Mouse (Mus musculus) myocyte (in vitro differentiated cells): ENCODE data around the gene Tnnt3. TPM values are rescaled to one million over a fixed set of nuclear protein-coding genes. Genes with fewer than 3 reads are reported as not detected.

Experiments
- H3K27me3 ChIP-seq: one replicate; pipeline ENCODE4 v1.6.1; 2011; ENCODE audit not compliant: control insufficient read depth, insufficient read depth, insufficient read length
- H3K36me3 ChIP-seq: one replicate; pipeline ENCODE4 v1.6.1; 2011; ENCODE audit not compliant: control insufficient read depth, insufficient read depth
- H3K4me2 ChIP-seq: one replicate; pipeline ENCODE4 v1.6.1; 2011; ENCODE audit warnings: low read depth, control low read depth
- H3K4me3 ChIP-seq: one replicate; pipeline ENCODE4 v1.5.1; 2011; ENCODE audit warnings: mild to moderate bottlenecking, control low read depth, moderate library complexity
- H3K79me2 ChIP-seq: one replicate; pipeline ENCODE4 v1.6.1; 2011; ENCODE audit not compliant: control insufficient read depth, insufficient read depth
- H3ac ChIP-seq: one replicate; pipeline ENCODE4 v1.6.1; 2011; ENCODE audit not compliant: control insufficient read depth, insufficient read length
- CEBPB ChIP-seq: IDR thresholded peaks from 2 replicates; pipeline ENCODE4 v1.6.1; 2011; ENCODE audit warnings: mild to moderate bottlenecking, moderate library complexity; ENCODE audit not compliant: poor library complexity, insufficient read depth, severe bottlenecking
- E2F4 ChIP-seq: IDR thresholded peaks from one replicate; pipeline ENCODE4 v1.6.1; 2011; ENCODE audit warnings: mild to moderate bottlenecking, control low read depth, moderate library complexity; ENCODE audit not compliant: insufficient read depth
- MAX ChIP-seq: IDR thresholded peaks from one replicate; pipeline ENCODE4 v1.6.1; 2011; ENCODE audit warnings: low read depth, mild to moderate bottlenecking, control low read depth
- MYOD1 ChIP-seq, 3 experiments: IDR thresholded peaks; one replicate each; pipeline ENCODE4 v1.6.1; 2011; ENCODE audit warnings: control low read depth in 2 of 3, low read depth in 2 of 3, mild to moderate bottlenecking in 2 of 3, moderate library complexity in 1 of 3; ENCODE audit not compliant: insufficient read length in 2 of 3, control insufficient read depth in 1 of 3
- MYOG ChIP-seq, 3 experiments: IDR thresholded peaks; one replicate each; pipeline ENCODE4 v1.6.1; 2011; ENCODE audit warnings: control low read depth in 2 of 3, low read depth in 2 of 3, mild to moderate bottlenecking in 2 of 3; ENCODE audit not compliant: insufficient read length in 2 of 3, control insufficient read depth in 1 of 3, insufficient read depth in 1 of 3
- POLR2A ChIP-seq: IDR thresholded peaks from one replicate; pipeline ENCODE4 v1.6.1; 2011; ENCODE audit warnings: low read depth, mild to moderate bottlenecking, control low read depth, moderate library complexity; ENCODE audit not compliant: insufficient read length
- POLR2AphosphoS2 ChIP-seq: IDR thresholded peaks from one replicate; pipeline ENCODE4 v1.6.1; 2011; ENCODE audit warnings: low read depth, control low read depth; ENCODE audit not compliant: insufficient read length
- REST ChIP-seq: IDR thresholded peaks from one replicate; pipeline ENCODE4 v1.6.1; 2011; ENCODE audit warnings: mild to moderate bottlenecking, control low read depth, moderate library complexity; ENCODE audit not compliant: insufficient read depth, insufficient read length
- SRF ChIP-seq: IDR thresholded peaks from one replicate; pipeline ENCODE4 v1.6.1; 2011; ENCODE audit warnings: low read depth; ENCODE audit not compliant: control insufficient read depth, insufficient read length
- TCF12 ChIP-seq: IDR thresholded peaks from one replicate; pipeline ENCODE4 v1.6.1; 2011; ENCODE audit warnings: mild to moderate bottlenecking, control low read depth; ENCODE audit not compliant: poor library complexity, insufficient read depth, severe bottlenecking
- TCF3 ChIP-seq: IDR thresholded peaks from one replicate; pipeline ENCODE4 v1.6.1; 2011; ENCODE audit warnings: low read depth, control low read depth; ENCODE audit not compliant: insufficient read length
- USF1 ChIP-seq: IDR thresholded peaks from one replicate; pipeline ENCODE4 v1.6.1; 2011; ENCODE audit warnings: low read depth, mild to moderate bottlenecking, control low read depth, moderate library complexity
- polyA plus RNA-seq: library from polyadenylated mRNA; unstranded; fragments of >200 nt; fragmentation: generic; extraction: Trizol; gene quantifications from one replicate; pipeline ENCODE4 v1.2.1, GENCODE M21; 2012; ENCODE audit warnings: missing spikeins

Gene Tnnt3
- polyA plus RNA-seq, 1 experiment, result 2,107 TPM

DNA sequence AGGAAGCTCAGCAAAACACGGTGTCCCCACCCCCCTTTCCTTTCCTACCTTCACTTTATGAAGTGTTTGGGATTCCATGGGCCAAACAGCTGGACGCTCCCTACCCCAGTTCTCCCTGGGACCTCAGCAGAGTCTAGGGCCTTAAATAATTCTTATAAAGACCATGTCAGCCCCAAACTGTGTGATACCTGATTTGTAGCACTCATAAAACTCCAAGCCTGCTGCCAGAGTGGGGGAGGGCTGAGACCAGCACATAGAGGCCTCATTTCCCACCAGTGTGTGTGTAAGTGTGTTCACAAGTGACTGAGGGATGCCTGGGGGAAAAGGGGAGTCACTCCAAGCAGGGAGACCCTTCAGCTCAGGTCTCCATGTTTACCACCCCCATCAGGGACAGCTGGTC lies 49.2 kb downstream of the Tnnt3 start:
- no peak for TF ChIP-seq MYOD1 (IDR thresholded peaks at IDR 0.05; ENCODE audit: control insufficient read depth in 1 of 3, insufficient read length in 2 of 3, low read depth in 2 of 3)
- no peak for TF ChIP-seq MAX
- no peak for TF ChIP-seq E2F4
- no peak for TF ChIP-seq USF1
- TF ChIP-seq POLR2AphosphoS2, result no peak
- TF ChIP-seq TCF12, result no peak
- TF ChIP-seq MYOG (IDR thresholded peaks at IDR 0.05; ENCODE audit: control insufficient read depth in 1 of 3, insufficient read depth in 1 of 3, insufficient read length in 2 of 3, low read depth in 2 of 3), result no peak
- TF ChIP-seq POLR2A, result no peak
- TF ChIP-seq TCF3, result no peak
- H3K27me3 ChIP-seq, result no peaks in the 10 kb centered on the region
- H3K4me2 ChIP-seq, result no peak overlapping the region
- H3K4me3 ChIP-seq, result no peak overlapping the region
- no peak overlapping the region for H3ac ChIP-seq
- no peaks in the 10 kb centered on the region for H3K36me3 ChIP-seq
- H3K79me2 ChIP-seq, result no peaks in the 10 kb centered on the region

DNA sequence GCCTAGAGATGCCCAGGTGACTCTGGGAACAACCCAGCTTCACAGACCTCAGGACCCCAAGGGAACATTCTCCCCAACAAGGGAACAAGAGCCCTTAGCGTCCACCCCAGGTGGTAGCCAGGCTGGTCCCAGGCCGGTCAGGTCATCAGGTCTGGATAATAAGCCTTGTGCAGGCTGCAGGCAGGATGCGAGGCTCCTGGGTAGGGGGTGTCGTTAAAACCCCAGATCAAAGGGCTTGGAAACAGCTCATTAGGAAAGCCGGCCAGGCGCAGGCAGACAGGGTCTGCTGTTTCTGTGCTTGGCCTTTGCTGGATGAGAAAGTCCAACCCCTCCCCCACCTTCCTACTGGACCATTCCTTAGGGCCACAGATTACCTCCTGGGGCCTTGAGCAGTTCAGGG lies 50.1 kb downstream of the Tnnt3 start:
- Histone ChIP-seq H3ac (no peak overlapping the region), H3K4me2 (no peak overlapping the region), H3K4me3 (no peak overlapping the region), H3K79me2 (no peaks in the 10 kb centered on the region), H3K36me3 (no peaks in the 10 kb centered on the region), H3K27me3 (no peaks in the 10 kb centered on the region)
- TF ChIP-seq POLR2A, result no peak
- TF ChIP-seq E2F4, result no peak
- TF ChIP-seq POLR2AphosphoS2, result peak; percentile 32

DNA sequence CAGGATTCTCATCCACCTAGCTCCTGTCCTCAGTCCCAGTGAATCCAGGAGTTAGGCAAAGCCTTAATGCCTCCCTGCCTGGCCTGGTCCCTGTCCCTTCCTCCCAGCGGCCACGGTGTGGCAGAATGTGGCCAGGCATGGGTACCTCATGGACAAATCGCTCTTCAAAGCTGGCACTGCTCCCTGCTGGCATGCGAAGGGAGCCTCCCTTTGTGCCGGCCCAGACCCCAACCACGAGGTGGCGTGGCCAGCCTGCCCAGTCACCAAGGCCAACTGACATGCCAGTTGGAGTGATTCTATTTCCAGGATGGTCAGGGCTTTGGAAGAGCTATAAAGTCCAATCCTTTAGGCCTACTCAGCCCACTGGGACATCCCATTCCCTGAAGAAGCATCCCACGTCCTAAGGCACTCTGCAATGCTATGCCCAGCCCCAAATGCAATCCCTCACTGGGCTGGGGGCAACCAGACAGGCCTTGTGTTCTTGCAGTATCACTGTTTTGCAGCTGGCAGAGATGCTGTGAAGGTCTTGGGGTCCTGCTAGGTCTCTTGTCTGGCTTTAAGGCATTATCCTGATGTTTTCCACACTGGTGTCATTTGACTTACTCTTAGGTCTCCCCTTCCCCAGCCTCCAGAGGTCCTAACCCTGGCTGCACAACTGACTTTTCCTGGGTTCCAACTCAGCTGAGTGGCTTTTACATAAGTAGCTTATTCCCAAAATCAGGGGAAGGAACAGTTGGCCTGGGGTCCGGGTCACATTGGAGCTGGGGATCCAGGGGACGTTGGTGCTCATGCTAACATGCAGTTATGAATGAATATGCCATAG lies 51.5 kb downstream of the Tnnt3 start:
- TF ChIP-seq MAX (no peak), MYOD1 (IDR thresholded peaks at IDR 0.05; ENCODE audit: control insufficient read depth in 1 of 3, insufficient read length in 2 of 3, low read depth in 2 of 3) (peak in 2 of 3 experiments; percentile 51 to 79), POLR2AphosphoS2 (peak; percentile 79), SRF (peak; percentile 50), REST (no peak), POLR2A (peak; percentile 50), CEBPB (no peak), MYOG (IDR thresholded peaks at IDR 0.05; ENCODE audit: control insufficient read depth in 1 of 3, insufficient read depth in 1 of 3, insufficient read length in 2 of 3, low read depth in 2 of 3) (peak in 2 of 3 experiments; percentile 27 to 84), E2F4 (no peak), USF1 (no peak), TCF12 (no peak), TCF3 (no peak)
- H3K4me3 ChIP-seq, result no peak overlapping the region
- no peak overlapping the region for H3ac ChIP-seq
- H3K27me3 ChIP-seq, result no peaks in the 10 kb centered on the region
- no peaks in the 10 kb centered on the region for H3K79me2 ChIP-seq
- H3K4me2 ChIP-seq, result peak overlapping the region; percentile 58
- no peaks in the 10 kb centered on the region for H3K36me3 ChIP-seq

DNA sequence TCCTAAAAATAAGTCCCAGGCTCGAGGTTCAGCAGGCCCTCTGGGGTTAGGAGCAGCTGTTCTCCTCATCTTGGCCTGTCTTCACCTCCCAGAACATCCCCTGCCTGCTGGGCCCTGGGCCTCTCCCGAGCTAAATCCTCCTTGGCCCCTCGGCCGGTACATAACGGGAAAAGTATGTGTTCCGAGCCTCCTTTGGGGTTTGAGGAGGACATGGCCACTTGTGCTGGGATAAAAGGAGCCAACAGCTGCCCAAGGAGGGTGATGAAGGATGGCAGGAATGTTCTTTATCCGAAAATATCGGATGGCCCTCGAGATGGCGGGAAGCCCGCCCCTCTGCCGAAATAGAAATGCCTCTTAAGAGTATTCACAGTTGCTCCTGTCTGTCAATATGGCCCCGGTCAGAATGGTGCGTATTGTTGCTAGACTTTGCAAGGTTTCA lies 52.3 kb downstream of the Tnnt3 start:
- H3K36me3 ChIP-seq, result no peaks in the 10 kb centered on the region
- peak; percentile 94 to 98 (median 98) for TF ChIP-seq MYOD1 (IDR thresholded peaks at IDR 0.05; ENCODE audit: control insufficient read depth in 1 of 3, insufficient read length in 2 of 3, low read depth in 2 of 3)
- TF ChIP-seq MYOG (IDR thresholded peaks at IDR 0.05; ENCODE audit: control insufficient read depth in 1 of 3, insufficient read depth in 1 of 3, insufficient read length in 2 of 3, low read depth in 2 of 3), result peak; percentile 77 to 97 (median 95)
- TF ChIP-seq CEBPB, result no peak
- TF ChIP-seq REST, result no peak
- TF ChIP-seq MAX, result no peak
- TF ChIP-seq POLR2A, result no peak
- TF ChIP-seq E2F4, result no peak
- no peak for TF ChIP-seq POLR2AphosphoS2
- TF ChIP-seq TCF12, result peak; percentile 87
- no peak for TF ChIP-seq USF1
- no peak for TF ChIP-seq SRF
- peak; percentile 81 for TF ChIP-seq TCF3
- no peak overlapping the region for H3ac ChIP-seq
- no peaks in the 10 kb centered on the region for H3K27me3 ChIP-seq
- no peaks in the 10 kb centered on the region for H3K79me2 ChIP-seq
- no peak overlapping the region for H3K4me3 ChIP-seq
- H3K4me2 ChIP-seq, result peak overlapping the region; percentile 58

DNA sequence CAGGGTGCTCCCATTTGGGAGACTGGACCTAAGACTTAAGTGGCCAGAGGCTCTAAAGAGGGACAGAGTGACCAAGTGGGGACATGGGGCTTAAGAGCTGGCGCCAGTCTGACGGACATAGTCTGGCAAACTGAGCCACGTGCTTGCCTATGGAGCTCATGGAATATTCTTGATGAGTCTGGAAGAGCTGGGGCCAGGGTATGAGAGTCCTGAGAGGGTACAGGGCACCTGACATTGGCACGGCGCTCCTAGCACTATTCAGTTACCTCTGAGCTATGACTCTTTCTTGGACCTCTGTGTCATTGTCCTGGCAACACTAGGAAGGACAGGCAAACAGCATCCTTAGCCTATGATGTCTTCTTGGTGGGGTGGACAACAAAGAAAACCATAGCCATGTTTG lies 53.1 kb downstream of the Tnnt3 start:
- no peaks in the 10 kb centered on the region for H3K27me3 ChIP-seq
- no peaks in the 10 kb centered on the region for H3K79me2 ChIP-seq
- no peak overlapping the region for H3K4me3 ChIP-seq
- H3K36me3 ChIP-seq, result no peaks in the 10 kb centered on the region
- TF ChIP-seq USF1, result no peak
- TF ChIP-seq POLR2A, result peak; percentile 16
- TF ChIP-seq POLR2AphosphoS2, result peak; percentile 31
- TF ChIP-seq CEBPB, result no peak
- no peak overlapping the region for H3ac ChIP-seq
- H3K4me2 ChIP-seq, result peak overlapping the region; percentile 58
